Mouse (Mus musculus) embryonic fibroblast, embryonic 13.5 days (primary cell): Measurements from ENCODE around the gene Dnpep. TPM values are rescaled to one million over a fixed set of nuclear protein-coding genes. Genes with fewer than 3 reads are reported as not detected.

Experiments used
- H3K27ac ChIP-seq: 2 replicates; pipeline ENCODE4 v1.5.1; 2012; ENCODE audit warnings: low read length, control low read depth, inconsistent platforms; ENCODE audit not compliant: insufficient read depth
- H3K4me1 ChIP-seq: 2 replicates; pipeline ENCODE4 v1.6.1; 2011; ENCODE audit warnings: low read length; ENCODE audit not compliant: control insufficient read depth, insufficient read depth
- H3K4me3 ChIP-seq: 2 replicates; pipeline ENCODE4 v1.5.1; 2011; ENCODE audit warnings: mild to moderate bottlenecking, control low read depth, low read length; ENCODE audit not compliant: insufficient read depth
- CTCF ChIP-seq: IDR thresholded peaks from 2 replicates; pipeline ENCODE4 v1.5.1; 2011; ENCODE audit warnings: mild to moderate bottlenecking, control low read depth, low read length, moderate library complexity, borderline replicate concordance; ENCODE audit not compliant: insufficient read depth
- POLR2A ChIP-seq: IDR thresholded peaks from 2 replicates; pipeline ENCODE4 v1.6.1; 2011; ENCODE audit warnings: low read depth, mild to moderate bottlenecking, control low read depth, low read length, moderate library complexity
- polyA plus RNA-seq: library from polyadenylated mRNA; stranded (reverse); fragments of >200 nt; gene quantifications from 2 replicates; pipeline ENCODE4 v1.2.4, GENCODE M21; 2011; ENCODE audit warnings: low read depth; ENCODE audit not compliant: missing spikeins, insufficient read length

Gene Dnpep
- polyA plus RNA-seq, 1 experiment, result 79.7 TPM

DNA sequence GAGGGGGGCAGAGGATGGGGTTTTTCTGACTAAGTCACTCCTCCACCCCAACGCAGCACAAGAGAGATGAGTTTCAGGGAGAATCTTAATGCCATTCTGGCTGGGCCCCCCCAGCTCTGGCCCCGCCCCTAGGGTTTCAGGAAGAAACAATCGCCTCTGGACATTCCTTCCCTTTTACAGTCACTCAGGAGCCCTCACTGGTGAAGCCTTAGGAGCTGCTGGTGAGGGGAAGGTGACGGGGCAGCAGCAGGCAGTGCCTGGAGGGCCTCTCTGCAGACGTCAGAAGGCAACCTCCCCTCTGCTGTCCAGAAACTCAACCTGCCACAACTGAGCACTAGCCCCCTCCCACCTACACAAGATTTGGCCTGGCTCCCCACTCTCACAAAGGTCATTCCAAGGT lies 31.5 kb upstream of the Dnpep start:
- Histone ChIP-seq H3K4me1 (peaks cover 12% of the 10 kb centered on the region), H3K4me3 (no peak overlapping the region), H3K27ac (no peak overlapping the region)
- TF ChIP-seq CTCF, result no peak
- TF ChIP-seq POLR2A, result no peak

- H3K27ac ChIP-seq, result peak overlapping the region; percentile 50; the same call in 1 of the 2 replicates
- TF ChIP-seq CTCF, result no peak
- TF ChIP-seq POLR2A, result no peak
- H3K4me3 ChIP-seq, result no peak overlapping the region
- peaks cover 16% of the 10 kb centered on the region for H3K4me1 ChIP-seq
Observed at GRCm38 (mm10) chr1:75347279-75347678, 29.5 kb upstream of the Dnpep start.

GRCm38 (mm10) chr1:75345036-75345935 lies 27.5 kb upstream of the Dnpep start:
- Histone ChIP-seq H3K4me3 (no peak overlapping the region), H3K27ac (no peak overlapping the region), H3K4me1 (peaks cover 16% of the 10 kb centered on the region)
- TF ChIP-seq CTCF, result no peak
- TF ChIP-seq POLR2A, result no peak

- H3K4me3 ChIP-seq, result no peak overlapping the region
- peak overlapping the region; percentile 2; the same call in 1 of the 2 replicates for H3K27ac ChIP-seq
- no peak for TF ChIP-seq CTCF
- no peak for TF ChIP-seq POLR2A
- H3K4me1 ChIP-seq, result peaks cover 16% of the 10 kb centered on the region
Observed at GRCm38 (mm10) chr1:75344291-75345035, 26.7 kb upstream of the Dnpep start.

GRCm38 (mm10) chr1:75342874-75343416 lies 25.2 kb upstream of the Dnpep start:
- peaks cover 22% of the 10 kb centered on the region for H3K4me1 ChIP-seq

GRCm38 (mm10) chr1:75340519-75340918 lies 22.7 kb upstream of the Dnpep start:
- TF ChIP-seq CTCF (no peak), POLR2A (no peak)
- H3K27ac ChIP-seq, result no peak overlapping the region
- H3K4me3 ChIP-seq, result no peak overlapping the region
- H3K4me1 ChIP-seq, result peaks cover 14% of the 10 kb centered on the region

More at GRCm38 (mm10) chr1:75342874-75343416, 25.2 kb upstream of the Dnpep start:
- Histone ChIP-seq H3K4me3 (no peak overlapping the region), H3K27ac (no peak overlapping the region)
- peak; percentile 88 for TF ChIP-seq CTCF
- no peak for TF ChIP-seq POLR2A

- Histone ChIP-seq H3K4me3 (no peak overlapping the region), H3K27ac (no peak overlapping the region), H3K4me1 (peaks cover 11% of the 10 kb centered on the region)
- no peak for TF ChIP-seq POLR2A
- no peak for TF ChIP-seq CTCF
Observed at GRCm38 (mm10) chr1:75339337-75339736, 21.5 kb upstream of the Dnpep start.

- no peak for TF ChIP-seq POLR2A
- Histone ChIP-seq H3K4me3 (no peak overlapping the region), H3K27ac (no peak overlapping the region), H3K4me1 (peaks cover 6% of the 10 kb centered on the region)
Observed at GRCm38 (mm10) chr1:75338091-75338694, 20.4 kb upstream of the Dnpep start.

DNA sequence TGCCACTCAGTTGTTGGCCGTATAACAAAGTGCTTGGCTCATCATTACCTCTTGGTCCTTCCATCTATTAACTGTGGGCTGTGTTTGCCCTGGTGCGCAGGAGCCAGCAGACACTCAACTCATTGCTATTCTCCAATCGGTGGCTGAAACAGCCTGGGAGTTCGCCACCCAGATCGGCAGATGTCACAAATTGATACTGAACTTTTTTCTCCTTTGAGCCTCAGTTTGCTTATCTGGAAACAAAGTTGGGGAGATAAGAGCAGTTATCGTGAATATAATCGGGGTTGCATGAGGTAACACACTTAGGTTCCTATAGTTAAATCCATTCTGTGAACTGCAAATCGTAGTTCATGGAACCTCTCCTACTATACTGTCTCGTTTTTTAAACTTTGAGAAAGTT lies 19.3 kb upstream of the Dnpep start:
- TF ChIP-seq POLR2A (no peak), CTCF (no peak)
- Histone ChIP-seq H3K27ac (no peak overlapping the region), H3K4me1 (peaks cover 6% of the 10 kb centered on the region), H3K4me3 (no peak overlapping the region)
